Mouse (Mus musculus): ENCODE measurements around the gene Ifnlr1.

- TF ChIP-seq CTCF (conservative IDR thresholded peaks at IDR 0.05; ENCODE audit: insufficient read depth, insufficient read length, low read depth, low read length) (no peak), POLR2A (IDR thresholded peaks at IDR 0.05; ENCODE audit: low read depth, low read length) (no peak)
Observed at GRCm38 (mm10) chr4:135692916-135693315, 6.8 kb downstream of the Ifnlr1 start.
